Mouse (Mus musculus): ENCODE data around the gene Tmem217. TPM values are rescaled to one million over a fixed set of nuclear protein-coding genes. Genes with fewer than 3 reads are reported as not detected.

Gene Tmem217
- 0.31 and 0.53 TPM in 2 replicates for total RNA-seq (2012; rRNA removed)

DNA sequence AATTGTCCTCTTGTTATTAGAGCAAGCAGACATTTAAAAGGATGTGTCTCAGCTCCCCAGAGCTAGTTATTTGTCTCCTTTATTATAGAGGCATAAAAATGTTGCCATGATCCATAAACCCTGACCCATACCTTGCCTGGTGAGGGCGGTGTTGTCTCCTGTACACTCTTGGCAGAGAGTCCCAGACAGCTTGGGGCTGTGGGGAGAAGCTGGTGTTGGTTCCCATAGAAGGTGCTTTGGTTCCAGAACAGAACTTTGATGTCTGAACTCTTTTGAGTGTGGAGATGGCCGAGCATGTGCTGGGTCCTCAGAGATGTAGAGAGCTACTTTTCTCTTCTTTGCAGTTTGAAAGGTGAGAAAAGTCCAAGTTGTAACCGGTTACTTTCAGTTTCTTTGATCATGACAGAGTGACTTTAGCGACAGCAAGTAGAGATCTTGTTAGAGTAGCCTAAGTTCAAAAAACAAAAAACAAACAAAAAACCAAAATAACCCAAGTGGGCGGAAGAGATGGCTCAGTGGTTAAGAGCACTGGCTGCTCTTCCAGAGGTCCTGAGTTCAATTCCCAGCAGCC is at the start of gene Tmem217:
TSS of gene Tmem217 (minus strand) at position 224 of the 571 bp plus-strand sequence.
- Histone ChIP-seq H3K9me3 (ENCODE audit: control insufficient read depth, insufficient read depth, low read depth, low read length) (no peaks in the 10 kb centered on the region), H3K9ac (ENCODE audit: insufficient read depth, low read depth, low read length, poor library complexity, severe bottlenecking) (no peak within 1 kb of the TSS), H3K27ac (ENCODE audit: insufficient read depth, low read depth, low read length, poor library complexity, severe bottlenecking) (no peak within 1 kb of the TSS), H3K4me1 (ENCODE audit: control insufficient read depth in 2 of 2, insufficient read depth in 2 of 2, low read length in 2 of 2, poor library complexity in 1 of 2) (peaks cover 0 to 2% of the 10 kb centered on the region in 2 experiments; a peak in 1 of 4 replicates), H3K4me3 (ENCODE audit: insufficient read depth in 1 of 2, low read depth in 1 of 2, low read length in 2 of 2, poor library complexity in 1 of 2, severe bottlenecking in 1 of 2) (no peak within 1 kb of the TSS), H3K36me3 (ENCODE audit: control insufficient read depth, insufficient read depth, low read length, poor library complexity, severe bottlenecking) (no peaks in the 10 kb centered on the region)
- TF ChIP-seq CHD2 (IDR thresholded peaks at IDR 0.05; ENCODE audit: low read depth, low read length) (no peak), MAFK (IDR thresholded peaks at IDR 0.05; ENCODE audit: insufficient read depth, low read depth, low read length) (no peak), ZC3H11A (IDR thresholded peaks at IDR 0.05; ENCODE audit: borderline replicate concordance, low read depth, low read length) (no peak), HCFC1 (IDR thresholded peaks at IDR 0.05; ENCODE audit: borderline replicate concordance, insufficient read depth, low read length) (no peak), ZNF384 (IDR thresholded peaks at IDR 0.05; ENCODE audit: low read depth, low read length) (no peak)
- no peak for DNase-seq (ENCODE audit: low read depth, low spot score)
- in situ Hi-C loops (cut with MboI; ENCODE audit: low sequenced_read_pairs in 2 of 2, unreplicated experiment in 2 of 2), result no loop called here

DNA sequence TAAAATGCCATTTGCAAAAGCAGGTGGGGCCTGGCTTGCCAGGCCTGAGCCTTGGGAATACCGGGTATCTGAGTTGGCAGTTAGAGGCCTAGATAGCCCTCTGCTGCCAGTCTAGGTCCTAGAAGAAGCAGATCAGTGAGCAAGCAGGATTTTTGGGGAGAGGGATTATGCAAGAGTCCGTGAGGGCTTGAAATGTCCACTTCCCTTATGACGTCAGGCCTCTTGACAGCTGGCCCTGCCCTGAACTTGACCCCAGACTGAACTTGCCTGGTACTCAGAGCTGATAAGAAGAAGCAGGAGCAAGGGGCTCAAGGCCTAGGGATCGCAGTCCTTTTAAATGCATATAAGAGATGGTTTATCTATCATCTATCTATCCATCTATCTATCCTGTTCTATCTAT is 49.2 kb upstream of the Tmem217 start:
- no peak overlapping the region for H3K9ac ChIP-seq (ENCODE audit: insufficient read depth, low read depth, low read length, poor library complexity, severe bottlenecking)
- DNase-seq (ENCODE audit: low read depth, low spot score), result no peak

DNA sequence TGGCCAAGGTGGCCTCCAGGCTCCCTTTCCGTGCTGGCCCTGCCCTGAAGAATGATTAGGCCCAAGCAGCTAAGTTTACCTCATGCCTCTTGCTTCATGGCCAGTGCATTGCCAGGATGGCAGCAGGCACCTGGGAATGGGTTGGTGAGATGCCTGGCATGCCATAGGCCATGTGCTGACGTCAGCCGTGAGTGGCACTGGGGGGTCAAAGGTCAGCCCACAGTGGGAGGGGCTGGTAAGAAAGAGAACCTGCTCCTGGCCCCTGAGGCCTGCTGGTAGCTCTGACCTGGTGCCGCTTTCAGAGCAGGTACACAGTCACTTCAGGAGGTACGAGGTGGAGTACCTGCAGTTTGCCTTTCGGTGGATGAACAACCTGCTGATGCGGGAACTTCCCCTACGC is 47.4 kb upstream of the Tmem217 start:
- H3K36me3 ChIP-seq (ENCODE audit: control insufficient read depth, insufficient read depth, low read length, poor library complexity, severe bottlenecking), result peaks cover 12% of the 10 kb centered on the region; the same call in 1 of the 2 replicates
- in situ Hi-C loops (cut with MboI; ENCODE audit: low sequenced_read_pairs in 2 of 2, unreplicated experiment in 2 of 2), result no loop called here

More for the DNA sequence above, 49.2 kb upstream of the Tmem217 start:
- Histone ChIP-seq H3K36me3 (ENCODE audit: control insufficient read depth, insufficient read depth, low read length, poor library complexity, severe bottlenecking) (peaks cover 9% of the 10 kb centered on the region; the same call in 1 of the 2 replicates), H3K4me1 (ENCODE audit: control insufficient read depth in 2 of 2, insufficient read depth in 2 of 2, low read length in 2 of 2, poor library complexity in 1 of 2) (peaks cover 2 to 16% of the 10 kb centered on the region in 2 experiments; a peak in 1 of 4 replicates), H3K4me3 (ENCODE audit: insufficient read depth in 1 of 2, low read depth in 1 of 2, low read length in 2 of 2, poor library complexity in 1 of 2, severe bottlenecking in 1 of 2) (no peak overlapping the region), H3K9me3 (ENCODE audit: control insufficient read depth, insufficient read depth, low read depth, low read length) (no peaks in the 10 kb centered on the region), H3K27ac (ENCODE audit: insufficient read depth, low read depth, low read length, poor library complexity, severe bottlenecking) (no peak overlapping the region)
- in situ Hi-C loops (cut with MboI; ENCODE audit: low sequenced_read_pairs in 2 of 2, unreplicated experiment in 2 of 2), result no loop called here
- TF ChIP-seq MAFK (IDR thresholded peaks at IDR 0.05; ENCODE audit: insufficient read depth, low read depth, low read length) (no peak), ZNF384 (IDR thresholded peaks at IDR 0.05; ENCODE audit: low read depth, low read length) (no peak), ZC3H11A (IDR thresholded peaks at IDR 0.05; ENCODE audit: borderline replicate concordance, low read depth, low read length) (no peak), HCFC1 (IDR thresholded peaks at IDR 0.05; ENCODE audit: borderline replicate concordance, insufficient read depth, low read length) (no peak), CHD2 (IDR thresholded peaks at IDR 0.05; ENCODE audit: low read depth, low read length) (no peak)

DNA sequence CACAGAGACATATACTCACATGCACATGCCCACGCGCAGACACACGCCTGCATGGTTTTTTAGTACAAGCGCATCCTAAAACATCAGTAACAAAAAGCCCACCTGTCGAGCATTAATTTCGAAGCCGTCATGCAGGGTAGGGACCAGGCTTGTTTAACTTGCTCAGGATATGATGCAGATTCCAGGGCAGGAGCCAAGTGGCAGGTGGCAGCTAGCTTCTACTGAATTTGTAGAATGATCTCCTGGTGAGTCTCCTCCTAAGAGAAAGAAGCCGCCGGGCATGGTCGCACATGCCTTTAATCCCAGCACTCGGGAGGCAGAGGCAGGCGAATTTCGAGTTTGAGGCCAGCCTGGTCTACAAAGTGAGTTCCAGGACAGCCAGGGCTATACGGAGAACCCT is 46.9 kb upstream of the Tmem217 start:
- Histone ChIP-seq H3K36me3 (ENCODE audit: control insufficient read depth, insufficient read depth, low read length, poor library complexity, severe bottlenecking) (peaks cover 12% of the 10 kb centered on the region; the same call in 1 of the 2 replicates), H3K9me3 (ENCODE audit: control insufficient read depth, insufficient read depth, low read depth, low read length) (no peaks in the 10 kb centered on the region), H3K4me1 (ENCODE audit: control insufficient read depth in 2 of 2, insufficient read depth in 2 of 2, low read length in 2 of 2, poor library complexity in 1 of 2) (peaks cover 0 to 8% of the 10 kb centered on the region in 2 experiments; a peak in 1 of 4 replicates), H3K9ac (ENCODE audit: insufficient read depth, low read depth, low read length, poor library complexity, severe bottlenecking) (no peak overlapping the region), H3K27ac (ENCODE audit: insufficient read depth, low read depth, low read length, poor library complexity, severe bottlenecking) (no peak overlapping the region), H3K4me3 (ENCODE audit: insufficient read depth in 1 of 2, low read depth in 1 of 2, low read length in 2 of 2, poor library complexity in 1 of 2, severe bottlenecking in 1 of 2) (no peak overlapping the region)
- in situ Hi-C loops (cut with MboI; ENCODE audit: low sequenced_read_pairs in 2 of 2, unreplicated experiment in 2 of 2), result no loop called here
- no peak for DNase-seq (ENCODE audit: low read depth, low spot score)
- TF ChIP-seq MAFK (IDR thresholded peaks at IDR 0.05; ENCODE audit: insufficient read depth, low read depth, low read length), result no peak
- no peak for TF ChIP-seq ZC3H11A (IDR thresholded peaks at IDR 0.05; ENCODE audit: borderline replicate concordance, low read depth, low read length)
- no peak for TF ChIP-seq HCFC1 (IDR thresholded peaks at IDR 0.05; ENCODE audit: borderline replicate concordance, insufficient read depth, low read length)
- no peak for TF ChIP-seq ZNF384 (IDR thresholded peaks at IDR 0.05; ENCODE audit: low read depth, low read length)
- TF ChIP-seq CHD2 (IDR thresholded peaks at IDR 0.05; ENCODE audit: low read depth, low read length), result no peak

More for the DNA sequence above, 47.4 kb upstream of the Tmem217 start:
- Histone ChIP-seq H3K4me3 (ENCODE audit: insufficient read depth in 1 of 2, low read depth in 1 of 2, low read length in 2 of 2, poor library complexity in 1 of 2, severe bottlenecking in 1 of 2) (no peak overlapping the region), H3K9ac (ENCODE audit: insufficient read depth, low read depth, low read length, poor library complexity, severe bottlenecking) (no peak overlapping the region), H3K4me1 (ENCODE audit: control insufficient read depth in 2 of 2, insufficient read depth in 2 of 2, low read length in 2 of 2, poor library complexity in 1 of 2) (peaks cover 0 to 10% of the 10 kb centered on the region in 2 experiments; a peak in 1 of 4 replicates), H3K9me3 (ENCODE audit: control insufficient read depth, insufficient read depth, low read depth, low read length) (no peaks in the 10 kb centered on the region), H3K27ac (ENCODE audit: insufficient read depth, low read depth, low read length, poor library complexity, severe bottlenecking) (no peak overlapping the region)
- TF ChIP-seq ZC3H11A (IDR thresholded peaks at IDR 0.05; ENCODE audit: borderline replicate concordance, low read depth, low read length) (no peak), HCFC1 (IDR thresholded peaks at IDR 0.05; ENCODE audit: borderline replicate concordance, insufficient read depth, low read length) (no peak), ZNF384 (IDR thresholded peaks at IDR 0.05; ENCODE audit: low read depth, low read length) (no peak), CHD2 (IDR thresholded peaks at IDR 0.05; ENCODE audit: low read depth, low read length) (no peak), MAFK (IDR thresholded peaks at IDR 0.05; ENCODE audit: insufficient read depth, low read depth, low read length) (no peak)
- DNase-seq (ENCODE audit: low read depth, low spot score), result no peak
